Mouse (Mus musculus) lung, postnatal 0 days (tissue): ENCODE data around the gene Specc1.

Experiments used
- CTCF ChIP-seq: IDR thresholded peaks from 2 replicates; pipeline ENCODE4 v1.5.1; 2016; ENCODE audit warnings: antibody characterized with exemption, mild to moderate bottlenecking
- EP300 ChIP-seq: IDR thresholded peaks from 2 replicates; pipeline ENCODE4 v1.6.1; 2016; ENCODE audit warnings: antibody characterized with exemption, mild to moderate bottlenecking, control low read depth

DNA sequence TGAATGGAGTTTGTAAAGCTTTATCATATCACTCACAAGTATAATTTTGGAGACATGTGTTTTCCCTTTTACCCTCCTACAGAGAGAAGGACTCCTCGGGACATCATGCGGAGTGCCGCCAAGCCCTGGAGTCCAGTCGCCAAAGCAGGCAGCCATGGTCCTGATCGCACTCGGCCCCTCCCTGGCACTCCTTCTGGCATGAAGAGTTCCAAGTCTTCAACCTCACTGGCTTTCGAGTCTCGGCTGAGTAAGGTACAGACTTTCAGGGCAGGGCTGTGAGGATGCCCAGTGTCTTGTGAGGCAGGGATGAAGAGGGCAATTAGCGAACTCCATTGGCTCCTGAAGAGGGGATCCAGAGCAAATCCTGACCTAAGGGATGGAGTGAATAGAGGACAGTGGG, 72.6 kb downstream of the Specc1 start:
- no peak for TF ChIP-seq EP300
- TF ChIP-seq CTCF: no peak
